Mouse (Mus musculus) limb, embryonic 10.5 days (tissue): ENCODE results near the gene Cep97. TPM values are rescaled to one million over a fixed set of nuclear protein-coding genes. Genes with fewer than 3 reads are reported as not detected.
A peak's percentile ranks its signal among the peaks of the same experiment; 100 is the strongest.

ENCODE experiments used
- DNase-seq: peaks from one replicate; pipeline ENCODE4 v3.0.0-alpha.2; 2017; ENCODE audit warnings: low spot score
- H3K27ac ChIP-seq: fragments of 300-500 bp; sonication (generic); 2 replicates; pipeline ENCODE4 v1.5.1; 2016; ENCODE audit warnings: mild to moderate bottlenecking
- H3K27me3 ChIP-seq: fragments of 300-500 bp; sonication (generic); 2 replicates; pipeline ENCODE4 v1.6.1; 2016; ENCODE audit warnings: low read depth, mild to moderate bottlenecking; ENCODE audit not compliant: poor library complexity, severe bottlenecking
- H3K36me3 ChIP-seq: fragments of 300-500 bp; sonication (generic); 2 replicates; pipeline ENCODE4 v1.6.1; 2016; ENCODE audit warnings: mild to moderate bottlenecking, moderate library complexity
- H3K4me1 ChIP-seq: fragments of 300-500 bp; sonication (generic); 2 replicates; pipeline ENCODE4 v1.6.1; 2016
- H3K4me3 ChIP-seq: fragments of 300-500 bp; sonication (generic); 2 replicates; pipeline ENCODE4 v1.5.1; 2016; ENCODE audit warnings: mild to moderate bottlenecking, moderate library complexity
- H3K9me3 ChIP-seq: fragments of 300-500 bp; sonication (generic); replicated peaks from 2 replicates; pipeline ENCODE4 v1.6.1; 2016; ENCODE audit warnings: mild to moderate bottlenecking
- WGBS: fragments of 180-500 bp; shearing (Covaris S2); methylation state at CpG from one replicate; pipeline ENCODE4 v1.1.7; 2016; 5-methylcytosine and 5-hydroxymethylcytosine counted together
- polyA plus RNA-seq: library from polyadenylated mRNA; unstranded; fragments of >200 nt; fragmentation: Nextera tagmentation; extraction: Ambion mirVana; gene quantifications from 2 replicates; pipeline ENCODE4 v1.2.1, GENCODE M21; 2016

Cep97 gene
- polyA plus RNA-seq, 1 experiment from 2014 or later = 14.2 TPM

DNA sequence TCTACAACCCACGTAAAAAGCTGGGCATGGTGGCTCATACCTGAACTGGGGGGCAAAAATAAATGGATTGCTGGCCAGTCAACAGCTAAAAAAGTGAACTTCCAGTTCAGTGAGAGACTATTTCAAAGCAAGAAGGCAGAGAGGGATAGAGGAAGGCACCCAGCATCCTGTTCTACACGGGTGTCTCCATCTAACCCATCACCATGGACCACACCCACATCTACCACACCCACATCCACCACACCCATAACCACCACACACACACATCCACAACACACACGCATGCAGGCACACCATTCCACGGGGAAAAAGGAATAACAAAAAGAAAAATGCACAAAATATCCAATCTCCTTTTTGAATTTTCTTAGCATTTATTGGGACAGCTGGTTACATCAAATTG, 10.6 kb downstream of the Cep97 start:
- Histone ChIP-seq H3K9me3 (no peaks in the 10 kb centered on the region), H3K36me3 (peaks cover 89% of the 10 kb centered on the region), H3K4me3 (no peak overlapping the region), H3K4me1 (no peaks in the 10 kb centered on the region), H3K27me3 (no peaks in the 10 kb centered on the region), H3K27ac (no peak overlapping the region)
- 94% methylated on average over 4 of the region's 4 CpGs for WGBS
- DNase-seq = no peak

DNA sequence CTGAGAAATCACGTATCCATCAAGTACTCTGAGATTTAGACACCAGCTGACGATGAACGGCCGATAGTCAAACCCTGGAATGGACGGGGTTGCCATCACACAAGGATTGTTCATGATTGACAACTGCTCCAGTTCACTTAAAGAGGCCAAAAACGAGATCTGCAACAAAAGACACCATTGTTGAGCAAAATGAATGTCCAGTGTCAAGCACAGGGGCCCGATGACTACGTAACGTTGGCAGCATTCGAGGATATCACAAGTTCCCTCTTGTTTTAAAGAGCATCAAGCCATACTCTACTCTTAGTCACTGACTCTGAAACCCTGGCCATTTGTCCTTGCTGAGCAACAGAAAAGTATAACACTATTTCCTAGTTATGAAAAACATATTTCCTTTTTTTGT, 12.6 kb downstream of the Cep97 start:
- H3K9me3 ChIP-seq = no peaks in the 10 kb centered on the region
- H3K4me1 ChIP-seq = no peaks in the 10 kb centered on the region
- WGBS = 95% methylated on average over 10 of the region's 10 CpGs
- no peak for DNase-seq
- H3K27me3 ChIP-seq = no peaks in the 10 kb centered on the region
- H3K4me3 ChIP-seq = no peak overlapping the region
- H3K36me3 ChIP-seq = peaks cover 90% of the 10 kb centered on the region
- H3K27ac ChIP-seq = no peak overlapping the region

- Histone ChIP-seq H3K4me3 (no peak overlapping the region), H3K4me1 (no peaks in the 10 kb centered on the region), H3K9me3 (no peaks in the 10 kb centered on the region), H3K27me3 (no peaks in the 10 kb centered on the region), H3K36me3 (peaks cover 98% of the 10 kb centered on the region), H3K27ac (no peak overlapping the region)
- 99% methylated on average over 7 of the region's 7 CpGs for WGBS
- no peak for DNase-seq
Measured at GRCm38 (mm10) chr16:55914716-55915115, 19.9 kb downstream of the Cep97 start.

DNA sequence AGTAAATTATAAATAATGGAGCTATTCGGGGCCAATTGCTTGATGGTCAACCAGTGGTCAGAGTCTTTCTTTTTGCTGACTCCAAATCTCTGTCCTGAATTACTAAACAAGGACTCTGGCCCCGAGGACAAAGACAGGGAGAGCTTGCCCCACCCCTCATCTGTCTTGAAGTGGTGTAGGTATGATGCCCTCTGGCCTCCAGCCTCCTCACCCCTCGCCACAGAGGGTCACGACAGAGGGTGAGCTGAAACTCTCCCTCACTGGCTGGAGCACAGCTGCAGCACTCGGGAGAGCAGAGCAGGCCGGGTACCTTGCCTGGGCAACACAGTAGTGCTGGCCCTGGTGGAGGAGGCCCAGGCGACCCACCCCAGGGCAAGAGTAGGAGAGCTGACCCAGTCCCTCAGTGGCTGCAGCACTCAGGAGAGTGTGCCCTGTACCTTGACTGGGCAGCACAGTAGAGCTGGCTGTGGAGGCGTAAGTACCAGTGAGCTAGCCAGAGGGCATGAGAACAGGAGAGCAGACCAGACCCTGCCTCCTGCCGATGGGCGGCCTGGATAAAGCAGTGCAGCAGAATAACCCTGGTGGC, 24.4 kb downstream of the Cep97 start:
- WGBS = 92% methylated on average over 10 of the region's 10 CpGs
- no peaks in the 10 kb centered on the region for H3K9me3 ChIP-seq
- no peak for DNase-seq
- H3K4me3 ChIP-seq = no peak overlapping the region
- H3K36me3 ChIP-seq = peaks cover 97% of the 10 kb centered on the region
- no peak overlapping the region for H3K27ac ChIP-seq
- no peaks in the 10 kb centered on the region for H3K4me1 ChIP-seq
- H3K27me3 ChIP-seq = no peaks in the 10 kb centered on the region

GRCm38 (mm10) chr16:55906928-55907679, 27.6 kb downstream of the Cep97 start:
- Histone ChIP-seq H3K4me3 (no peak overlapping the region), H3K27ac (no peak overlapping the region), H3K9me3 (no peaks in the 10 kb centered on the region), H3K4me1 (no peaks in the 10 kb centered on the region), H3K36me3 (peaks cover 87% of the 10 kb centered on the region), H3K27me3 (no peaks in the 10 kb centered on the region)
- DNase-seq = no peak
- WGBS = 94% methylated on average over 5 of the region's 5 CpGs

- H3K27me3 ChIP-seq = no peaks in the 10 kb centered on the region
- H3K9me3 ChIP-seq = no peaks in the 10 kb centered on the region
- no peak overlapping the region for H3K4me3 ChIP-seq
- no peaks in the 10 kb centered on the region for H3K4me1 ChIP-seq
- peaks cover 77% of the 10 kb centered on the region for H3K36me3 ChIP-seq
- no peak overlapping the region for H3K27ac ChIP-seq
- WGBS = 95% methylated on average over 25 of the region's 25 CpGs
- no peak for DNase-seq
Measured at GRCm38 (mm10) chr16:55905370-55905769, 29.3 kb downstream of the Cep97 start.

- peaks cover 47% of the 10 kb centered on the region for H3K36me3 ChIP-seq
Measured at GRCm38 (mm10) chr16:55901839-55902756, 32.6 kb downstream of the Cep97 start.

GRCm38 (mm10) chr16:55898385-55899002, 36.2 kb downstream of the Cep97 start:
- H3K27me3 ChIP-seq = no peaks in the 10 kb centered on the region
- no peaks in the 10 kb centered on the region for H3K9me3 ChIP-seq
- WGBS = 93% methylated on average over 9 of the region's 9 CpGs
- H3K36me3 ChIP-seq = peaks cover 12% of the 10 kb centered on the region
- peaks cover 11% of the 10 kb centered on the region for H3K4me1 ChIP-seq
- no peak overlapping the region for H3K4me3 ChIP-seq
- no peak for DNase-seq
- no peak overlapping the region for H3K27ac ChIP-seq

More at GRCm38 (mm10) chr16:55901839-55902756, 32.6 kb downstream of the Cep97 start:
- no peaks in the 10 kb centered on the region for H3K4me1 ChIP-seq
- H3K4me3 ChIP-seq = no peak overlapping the region
- WGBS = 92% methylated on average over 13 of the region's 14 CpGs
- no peaks in the 10 kb centered on the region for H3K27me3 ChIP-seq
- H3K27ac ChIP-seq = no peak overlapping the region
- DNase-seq = no peak
- H3K9me3 ChIP-seq = no peaks in the 10 kb centered on the region

DNA sequence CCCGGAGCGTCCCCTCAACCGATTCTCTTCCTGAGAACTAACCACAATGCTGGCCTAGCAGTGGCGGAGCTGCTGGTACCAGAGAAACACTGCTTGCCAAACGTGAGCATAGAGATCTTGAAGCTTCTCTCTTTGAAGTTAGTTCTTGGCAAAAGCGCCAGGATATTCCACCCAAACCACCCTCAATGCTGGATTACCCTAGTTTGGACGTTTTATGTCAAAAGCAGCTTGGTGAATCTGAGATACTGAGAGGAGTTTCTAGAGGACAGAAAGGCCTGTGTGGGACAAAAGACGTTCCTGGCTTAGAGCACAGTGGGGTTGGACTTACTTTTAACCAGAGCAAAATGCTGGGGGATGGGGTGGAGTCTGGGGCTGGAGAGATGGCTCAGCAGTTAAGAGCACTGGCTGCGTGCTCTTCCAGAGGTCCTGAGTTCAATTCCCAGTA, 39.0 kb downstream of the Cep97 start:
- Histone ChIP-seq H3K27ac (peak overlapping the region; percentile 87), H3K27me3 (no peaks in the 10 kb centered on the region), H3K4me3 (peak overlapping the region; percentile 74), H3K4me1 (peaks cover 11% of the 10 kb centered on the region), H3K36me3 (no peaks in the 10 kb centered on the region; the same call in 1 of the 2 replicates), H3K9me3 (no peaks in the 10 kb centered on the region)
- no peak for DNase-seq
- 3% methylated on average over 9 of the region's 9 CpGs for WGBS

GRCm38 (mm10) chr16:55894893-55895650, 39.6 kb downstream of the Cep97 start, which contains the start of gene Nxpe3:
TSS of gene Nxpe3 (minus strand) at chr16:55895285.
- WGBS = under 1% methylated on average over 74 of the region's 74 CpGs
- H3K27me3 ChIP-seq = no peaks in the 10 kb centered on the region
- H3K36me3 ChIP-seq = peaks cover 6% of the 10 kb centered on the region
- H3K4me3 ChIP-seq = peak within 1 kb of the TSS; percentile 74
- peak within 1 kb of the TSS; percentile 87 for H3K27ac ChIP-seq
- peak; percentile 93 for DNase-seq
- H3K4me1 ChIP-seq = peaks cover 11% of the 10 kb centered on the region
- no peaks in the 10 kb centered on the region for H3K9me3 ChIP-seq

- peak overlapping the region; percentile 87 for H3K27ac ChIP-seq
- DNase-seq = no peak
- H3K4me1 ChIP-seq = peaks cover 11% of the 10 kb centered on the region
- peak overlapping the region; percentile 74 for H3K4me3 ChIP-seq
- no peaks in the 10 kb centered on the region for H3K9me3 ChIP-seq
- H3K27me3 ChIP-seq = no peaks in the 10 kb centered on the region
- H3K36me3 ChIP-seq = peaks cover 12% of the 10 kb centered on the region
- WGBS = 3% methylated on average over 4 of the region's 4 CpGs
Measured at GRCm38 (mm10) chr16:55894536-55894892, 40.1 kb downstream of the Cep97 start.
